Mouse (Mus musculus) heart, embryonic 13.5 days (tissue): ENCODE data around the gene Dexi. TPM values are rescaled to one million over a fixed set of nuclear protein-coding genes. Genes with fewer than 3 reads are reported as not detected.

Source experiments
- ATAC-seq: fragments of 200-750 bp; cut with Nextera tagmentation; 2 replicates; pipeline ENCODE4 v1.8.0; 2017; ENCODE audit warnings: moderate TSS enrichment; ENCODE audit not compliant: insufficient number of reproducible peaks, low FRiP score, low TSS enrichment; ENCODE audit errors: extremely low read depth
- H3K27ac ChIP-seq: fragments of 300-500 bp; sonication (generic); replicated peaks from 2 replicates; pipeline ENCODE4 v1.5.1; 2015; ENCODE audit warnings: moderate library complexity, mild to moderate bottlenecking, inconsistent platforms
- H3K27me3 ChIP-seq: fragments of 300-500 bp; sonication (generic); replicated peaks from 2 replicates; pipeline ENCODE4 v1.6.1; 2015; ENCODE audit warnings: mild to moderate bottlenecking, inconsistent platforms
- H3K36me3 ChIP-seq: fragments of 300-500 bp; sonication (generic); 2 replicates; pipeline ENCODE4 v1.6.1; 2015; ENCODE audit warnings: mild to moderate bottlenecking, inconsistent platforms
- H3K4me1 ChIP-seq: fragments of 300-500 bp; sonication (generic); 2 replicates; pipeline ENCODE4 v1.6.1; 2015; ENCODE audit warnings: inconsistent platforms
- H3K4me2 ChIP-seq: fragments of 300-500 bp; sonication (generic); 2 replicates; pipeline ENCODE4 v1.6.1; 2015; ENCODE audit warnings: inconsistent platforms, mild to moderate bottlenecking, moderate library complexity
- H3K4me3 ChIP-seq: fragments of 300-500 bp; sonication (generic); 2 replicates; pipeline ENCODE4 v1.5.1; 2015; ENCODE audit warnings: moderate library complexity, mild to moderate bottlenecking, inconsistent platforms
- H3K9ac ChIP-seq: fragments of 300-500 bp; sonication (generic); 2 replicates; pipeline ENCODE4 v1.6.1; 2015; ENCODE audit warnings: inconsistent platforms, mild to moderate bottlenecking, moderate library complexity
- H3K9me3 ChIP-seq: fragments of 300-500 bp; sonication (generic); 2 replicates; pipeline ENCODE4 v1.6.1; 2016; ENCODE audit warnings: inconsistent platforms
- WGBS: fragments of 180-500 bp; shearing (Covaris S2); methylation state at CpG from one replicate; pipeline ENCODE4 v1.1.7; 2015; ENCODE audit warnings: mixed read lengths; 5-methylcytosine and 5-hydroxymethylcytosine counted together
- polyA plus RNA-seq: library from polyadenylated mRNA; unstranded; fragments of >200 nt; fragmentation: Nextera tagmentation; extraction: Ambion mirVana; gene quantifications from 2 replicates; pipeline ENCODE4 v1.2.1, GENCODE M21; 2015

Gene Dexi
- polyA plus RNA-seq, 1 experiment from 2014 or later, result 13.3 TPM

GRCm38 (mm10) chr16:10522811-10523210 is 20.0 kb downstream of the Dexi start:
- no peak for ATAC-seq
- no peak overlapping the region for H3K9ac ChIP-seq
- no peaks in the 10 kb centered on the region for H3K36me3 ChIP-seq
- WGBS, result 94% methylated on average over 1 of the region's 1 CpGs
- peaks cover 4% of the 10 kb centered on the region for H3K4me1 ChIP-seq
- H3K9me3 ChIP-seq, result no peaks in the 10 kb centered on the region
- no peak overlapping the region for H3K4me2 ChIP-seq
- no peak overlapping the region for H3K27ac ChIP-seq
- no peak overlapping the region for H3K4me3 ChIP-seq
- H3K27me3 ChIP-seq, result no peaks in the 10 kb centered on the region

GRCm38 (mm10) chr16:10520908-10521614 is 21.8 kb downstream of the Dexi start:
- no peak for ATAC-seq
- Histone ChIP-seq H3K4me3 (no peak overlapping the region), H3K36me3 (no peaks in the 10 kb centered on the region), H3K27ac (no peak overlapping the region), H3K4me1 (peaks cover 4% of the 10 kb centered on the region), H3K9ac (no peak overlapping the region), H3K27me3 (no peaks in the 10 kb centered on the region), H3K4me2 (no peak overlapping the region), H3K9me3 (no peaks in the 10 kb centered on the region)
- WGBS, result 40% methylated on average over 2 of the region's 2 CpGs

DNA sequence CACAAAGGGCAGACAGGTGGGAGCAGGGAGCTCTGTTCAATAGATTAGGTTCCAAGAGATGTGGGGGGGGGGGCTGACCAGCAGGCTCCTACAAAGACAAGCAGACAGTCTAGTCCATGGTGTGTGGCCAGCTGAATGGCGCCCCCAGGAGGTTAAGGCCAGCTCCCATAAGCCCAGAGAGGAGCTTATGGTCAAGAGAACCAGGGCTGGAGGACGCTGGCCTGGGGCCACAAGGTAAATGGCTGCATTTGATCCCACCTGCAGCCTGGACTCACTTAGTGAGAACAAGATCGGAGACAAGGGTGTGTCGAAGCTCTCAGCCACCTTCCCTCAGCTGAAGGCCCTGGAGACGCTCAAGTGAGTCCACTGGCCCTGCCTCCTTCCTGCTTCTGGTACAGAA is 24.8 kb downstream of the Dexi start:
- ATAC-seq, result no peak
- H3K9ac ChIP-seq, result no peak overlapping the region
- WGBS, result 44% methylated on average over 5 of the region's 5 CpGs
- H3K27me3 ChIP-seq, result no peaks in the 10 kb centered on the region
- H3K9me3 ChIP-seq, result no peaks in the 10 kb centered on the region
- H3K4me3 ChIP-seq, result no peak overlapping the region
- H3K4me2 ChIP-seq, result no peak overlapping the region
- no peaks in the 10 kb centered on the region for H3K36me3 ChIP-seq
- peaks cover 4% of the 10 kb centered on the region for H3K4me1 ChIP-seq
- no peak overlapping the region for H3K27ac ChIP-seq

DNA sequence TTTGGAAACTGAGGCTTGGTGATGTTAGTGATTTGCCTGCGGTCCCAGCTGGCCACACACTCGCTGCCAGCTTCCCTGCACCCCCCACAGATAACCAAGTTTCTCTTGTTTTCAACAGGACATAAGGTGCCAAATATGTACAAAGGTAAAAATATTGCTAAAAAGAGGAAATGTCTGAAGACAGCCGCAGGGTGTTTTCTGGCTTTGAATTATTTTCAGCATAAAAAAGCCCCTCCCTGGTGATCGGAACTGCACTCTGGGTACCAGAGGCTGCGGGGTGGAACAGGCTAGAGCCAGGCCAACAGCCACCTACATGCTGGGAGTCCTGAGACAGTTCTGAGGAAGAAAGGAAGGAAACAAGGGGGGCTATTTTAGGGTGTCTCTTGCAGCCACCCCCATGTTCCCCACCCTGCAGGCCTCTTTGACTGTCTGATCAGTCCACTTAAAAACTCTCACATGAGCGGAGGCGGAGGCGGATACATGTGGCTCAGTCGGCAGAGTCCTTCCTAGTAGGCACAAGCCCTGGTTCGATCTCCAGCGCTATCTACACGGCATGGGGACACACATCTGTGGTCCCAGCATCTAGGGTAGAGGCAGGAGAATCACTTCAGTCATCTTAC is 26.8 kb downstream of the Dexi start:
- Histone ChIP-seq H3K4me2 (no peak overlapping the region), H3K36me3 (no peaks in the 10 kb centered on the region), H3K27me3 (no peaks in the 10 kb centered on the region), H3K9ac (no peak overlapping the region), H3K4me1 (no peaks in the 10 kb centered on the region), H3K27ac (no peak overlapping the region), H3K4me3 (no peak overlapping the region), H3K9me3 (no peaks in the 10 kb centered on the region)
- 81% methylated on average over 12 of the region's 12 CpGs for WGBS
- no peak for ATAC-seq

DNA sequence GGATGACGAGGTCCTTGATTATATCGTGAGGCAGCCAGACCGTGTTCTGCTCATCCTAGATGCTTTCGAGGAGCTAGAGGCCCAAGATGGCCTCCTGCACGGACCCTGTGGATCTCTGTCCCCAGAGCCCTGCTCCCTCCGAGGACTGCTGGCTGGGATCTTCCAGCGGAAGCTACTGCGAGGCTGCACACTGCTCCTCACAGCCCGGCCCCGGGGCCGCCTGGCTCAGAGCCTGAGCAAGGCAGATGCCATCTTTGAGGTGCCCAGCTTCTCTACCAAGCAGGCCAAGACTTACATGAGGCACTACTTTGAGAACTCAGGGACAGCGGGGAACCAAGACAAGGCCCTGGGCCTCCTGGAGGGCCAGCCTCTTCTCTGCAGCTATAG is 31.7 kb downstream of the Dexi start:
- Histone ChIP-seq H3K27ac (no peak overlapping the region), H3K4me2 (no peak overlapping the region), H3K4me1 (no peaks in the 10 kb centered on the region), H3K27me3 (peaks cover 31% of the 10 kb centered on the region), H3K9me3 (no peaks in the 10 kb centered on the region), H3K9ac (no peak overlapping the region), H3K4me3 (no peak overlapping the region), H3K36me3 (no peaks in the 10 kb centered on the region)
- ATAC-seq, result no peak
- 77% methylated on average over 12 of the region's 12 CpGs for WGBS

GRCm38 (mm10) chr16:10510477-10511133 is 32.2 kb downstream of the Dexi start:
- WGBS, result 42% methylated on average over 14 of the region's 14 CpGs
- ATAC-seq, result no peak
- peaks cover 36% of the 10 kb centered on the region for H3K27me3 ChIP-seq

GRCm38 (mm10) chr16:10508691-10509090 is 34.2 kb downstream of the Dexi start:
- no peak overlapping the region for H3K4me2 ChIP-seq
- no peaks in the 10 kb centered on the region for H3K9me3 ChIP-seq
- H3K9ac ChIP-seq, result no peak overlapping the region
- no peak overlapping the region for H3K27ac ChIP-seq
- no peak overlapping the region for H3K4me3 ChIP-seq
- ATAC-seq, result no peak
- WGBS, result 58% methylated on average over 6 of the region's 6 CpGs
- peaks cover 44% of the 10 kb centered on the region for H3K27me3 ChIP-seq
- H3K36me3 ChIP-seq, result no peaks in the 10 kb centered on the region
- no peaks in the 10 kb centered on the region for H3K4me1 ChIP-seq

More at GRCm38 (mm10) chr16:10510477-10511133, 32.2 kb downstream of the Dexi start:
- Histone ChIP-seq H3K36me3 (no peaks in the 10 kb centered on the region), H3K27ac (no peak overlapping the region), H3K4me1 (no peaks in the 10 kb centered on the region), H3K9ac (no peak overlapping the region), H3K4me3 (no peak overlapping the region), H3K4me2 (no peak overlapping the region), H3K9me3 (no peaks in the 10 kb centered on the region)

GRCm38 (mm10) chr16:10507445-10507844 is 35.4 kb downstream of the Dexi start:
- no peak overlapping the region for H3K4me3 ChIP-seq
- no peaks in the 10 kb centered on the region for H3K9me3 ChIP-seq
- no peak overlapping the region for H3K9ac ChIP-seq
- peaks cover 52% of the 10 kb centered on the region for H3K27me3 ChIP-seq
- WGBS, result 66% methylated on average over 4 of the region's 4 CpGs
- H3K4me2 ChIP-seq, result no peak overlapping the region
- no peaks in the 10 kb centered on the region for H3K4me1 ChIP-seq
- H3K27ac ChIP-seq, result no peak overlapping the region
- ATAC-seq, result no peak
- no peaks in the 10 kb centered on the region for H3K36me3 ChIP-seq

DNA sequence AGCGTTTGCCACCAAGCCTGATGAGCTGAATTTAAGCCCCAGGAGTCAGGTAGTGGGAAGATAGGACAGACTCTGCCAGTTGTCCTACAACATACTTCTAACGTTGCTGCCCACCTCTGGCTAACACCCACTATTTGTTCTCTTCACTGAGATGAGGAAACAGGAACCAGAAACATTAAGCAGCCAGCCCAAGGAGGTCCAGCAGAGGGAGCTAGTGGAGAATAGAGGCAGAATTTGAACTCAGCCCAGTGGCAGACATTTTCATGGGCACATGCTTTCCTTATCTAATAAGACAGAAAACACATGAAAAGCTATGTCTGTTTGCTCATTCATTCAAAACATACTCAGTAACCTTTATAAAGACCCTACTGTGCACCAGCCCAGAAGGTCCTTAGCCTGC is 39.8 kb downstream of the Dexi start:
- Histone ChIP-seq H3K36me3 (no peaks in the 10 kb centered on the region), H3K27ac (no peak overlapping the region), H3K4me3 (no peak overlapping the region), H3K9me3 (no peaks in the 10 kb centered on the region), H3K4me1 (no peaks in the 10 kb centered on the region), H3K4me2 (no peak overlapping the region), H3K9ac (no peak overlapping the region), H3K27me3 (peaks cover 49% of the 10 kb centered on the region)
- ATAC-seq, result no peak
- WGBS, result 69% methylated on average over 2 of the region's 2 CpGs

GRCm38 (mm10) chr16:10501865-10502264 is 41.0 kb downstream of the Dexi start:
- Histone ChIP-seq H3K4me2 (no peak overlapping the region), H3K27me3 (peaks cover 37% of the 10 kb centered on the region), H3K9me3 (no peaks in the 10 kb centered on the region), H3K27ac (no peak overlapping the region), H3K36me3 (no peaks in the 10 kb centered on the region), H3K4me3 (no peak overlapping the region), H3K4me1 (no peaks in the 10 kb centered on the region), H3K9ac (no peak overlapping the region)
- ATAC-seq, result no peak
- WGBS, result 11% methylated on average over 8 of the region's 8 CpGs

DNA sequence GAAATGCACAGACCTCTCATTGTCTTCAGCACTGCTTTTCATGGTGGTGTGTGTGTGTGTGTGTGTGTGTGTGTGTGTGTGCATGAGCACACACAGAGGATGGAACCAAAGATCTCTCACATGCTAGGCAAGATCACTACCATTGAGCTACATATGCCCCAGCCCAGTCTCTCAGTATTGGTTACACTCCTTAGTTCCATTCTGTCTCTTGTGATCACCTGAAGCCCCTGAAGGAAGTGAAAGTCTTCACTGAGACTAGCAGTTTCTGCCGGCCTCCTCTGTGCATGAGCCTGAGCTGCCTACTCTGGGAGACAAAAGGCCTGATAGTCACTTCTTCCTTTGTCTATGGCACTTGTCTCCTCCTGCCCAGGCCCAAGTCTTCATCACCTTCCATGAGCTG is 43.7 kb downstream of the Dexi start:
- no peaks in the 10 kb centered on the region for H3K36me3 ChIP-seq
- no peaks in the 10 kb centered on the region for H3K4me1 ChIP-seq
- no peak for ATAC-seq
- no peak overlapping the region for H3K9ac ChIP-seq
- no peak overlapping the region for H3K27ac ChIP-seq
- no peak overlapping the region for H3K4me3 ChIP-seq
- no peak overlapping the region for H3K4me2 ChIP-seq
- H3K9me3 ChIP-seq, result no peaks in the 10 kb centered on the region
- WGBS, result 56% methylated on average over 1 of the region's 1 CpGs
- peaks cover 36% of the 10 kb centered on the region for H3K27me3 ChIP-seq
